In the genomic region with DNA sequence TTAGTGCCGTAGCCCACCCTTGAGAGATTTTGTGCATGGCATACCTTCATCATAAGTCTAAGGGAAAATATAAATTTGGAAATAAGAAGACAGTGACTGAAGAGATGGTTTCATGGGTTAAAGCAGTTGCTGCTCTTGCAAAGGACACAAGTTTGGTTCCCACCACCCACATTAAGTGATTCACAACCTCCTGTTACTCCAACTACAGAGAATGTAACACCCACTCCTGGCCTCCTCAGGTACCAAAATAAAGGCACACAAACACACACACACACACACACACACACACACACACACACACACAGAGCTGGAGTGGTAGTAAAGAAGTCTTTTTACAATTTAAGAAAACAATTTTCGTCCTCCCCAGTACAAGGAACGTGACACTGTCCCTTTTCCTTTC, we compare ENCODE assay signal across 11 mouse cellular contexts.
"Had no signal": no experiment of that assay in that cellular context is flagged by ENCODE, and none has a peak within 500 bp of the region (broad histone marks: within the 10 kb centered on the region; RNA-seq: fewer than 3 reads in every experiment).

No protein-coding gene starts in this region.

- H3K4me3 ChIP-seq: kidney, embryonic 15.5 days; left cerebral cortex, adult 2 months; limb, embryonic 13.5 days; midbrain, embryonic 12.5 days; neural tube, embryonic 13.5 days had no signal

- H3K9ac ChIP-seq: kidney, embryonic 15.5 days; limb, embryonic 13.5 days; liver, embryonic 14.5 days; midbrain, embryonic 12.5 days; neural tube, embryonic 13.5 days had no signal

- H3K36me3 ChIP-seq: kidney, embryonic 15.5 days; limb, embryonic 13.5 days; midbrain, embryonic 12.5 days; neural tube, embryonic 13.5 days had no signal

- H3K9me3 ChIP-seq: kidney, embryonic 15.5 days; limb, embryonic 13.5 days; midbrain, embryonic 12.5 days; neural tube, embryonic 13.5 days had no signal

- DNase-seq: kidney, adult 2 months; kidney, postnatal 14 days; lung, adult 18-20 months; thymus, adult 2 months; thymus, postnatal 25 days had no signal

- H3K27ac ChIP-seq: kidney, embryonic 15.5 days; left cerebral cortex, adult 2 months; limb, embryonic 13.5 days; liver, embryonic 14.5 days; midbrain, embryonic 12.5 days; neural tube, embryonic 13.5 days had no signal

- H3K4me1 ChIP-seq: kidney, embryonic 15.5 days; limb, embryonic 13.5 days; midbrain, embryonic 12.5 days; neural tube, embryonic 13.5 days had no signal
